Mouse (Mus musculus) erythroblast, embryonic 14.5 days (primary cell): Measurements from ENCODE around the gene Tmem242.

Experiments
- GATA1 ChIP-seq: IDR thresholded peaks from 2 replicates; pipeline ENCODE4 v1.6.1; 2012; ENCODE audit warnings: low read length, inconsistent platforms, mixed read lengths
- TAL1 ChIP-seq: IDR thresholded peaks from 3 replicates; pipeline ENCODE4 v1.6.1; 2012; ENCODE audit warnings: low read length, inconsistent platforms, mixed read lengths

DNA sequence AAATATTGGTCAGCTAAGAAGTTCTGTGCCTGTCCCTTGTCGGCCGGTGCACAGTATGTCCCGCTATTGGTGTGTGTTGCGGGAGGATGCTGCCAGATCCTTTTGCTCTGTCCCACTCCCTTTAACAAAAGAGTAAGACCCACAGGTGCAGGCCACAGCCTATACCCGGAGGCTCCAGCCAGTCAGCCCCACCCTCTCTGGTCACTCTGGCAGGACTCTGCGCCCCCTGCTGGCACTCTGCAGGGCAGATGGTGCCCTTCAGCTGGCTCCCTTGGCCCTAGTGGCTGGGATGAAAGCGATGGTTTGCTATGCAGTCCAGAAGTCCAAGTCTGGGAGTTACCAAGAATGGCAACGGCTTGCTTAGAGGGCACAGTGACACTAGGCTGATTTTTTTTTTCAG, 37.4 kb downstream of the Tmem242 start:
- TF ChIP-seq GATA1 (no peak), TAL1 (no peak)
